Mouse (Mus musculus) erythroblast, adult 5-6 weeks (primary cell): Measurements from ENCODE around the gene Hsd17b13. TPM values are rescaled to one million over a fixed set of nuclear protein-coding genes. Genes with fewer than 3 reads are reported as not detected.
"Not testable (repeated sequence)": the region's sequence is repeated elsewhere in the genome, so short reads cannot be mapped to it uniquely, and the experiment has no call there.

ENCODE experiments used
- ATAC-seq: replicated peaks from 2 replicates; pipeline ENCODE4 v1.8.0; 2016; ENCODE audit warnings: moderate number of reproducible peaks, mild to moderate bottlenecking, moderate TSS enrichment, inconsistent platforms; ENCODE audit not compliant: poor library complexity, low FRiP score, severe bottlenecking
- total RNA-seq, 2 experiments: library from RNA; stranded (forward) in 1 of 2; stranded (reverse) in 1 of 2; fragments of 150-400 nt in 1 of 2; fragments of 200-764, 138-1000 nt in 1 of 2; gene quantifications; 2 replicates each; pipeline versions ENCODE4 v1.2.3 to v1.2.4; 2015 to 2017; ENCODE audit warnings: low replicate concordance in 2 of 2

Gene Hsd17b13
- not detected in 2 replicates for total RNA-seq (2015; ENCODE audit: low replicate concordance)
- 0.84 TPM in 1 of 2 replicates, not detected in the other for total RNA-seq (2017; ENCODE audit: low replicate concordance)

- no peak for ATAC-seq
Measured at GRCm38 (mm10) chr5:103977297-103977696, at the start of gene Hsd17b13. TSS of gene Hsd17b13 (minus strand) at chr5:103977410.

GRCm38 (mm10) chr5:104025245-104025854, 48.1 kb upstream of the Hsd17b13 start:
- ATAC-seq: no peak

GRCm38 (mm10) chr5:104024762-104025161, 47.6 kb upstream of the Hsd17b13 start:
- no peak for ATAC-seq

GRCm38 (mm10) chr5:104024193-104024592, 47.0 kb upstream of the Hsd17b13 start:
- ATAC-seq: not testable (repeated sequence)

GRCm38 (mm10) chr5:104023289-104024020, 46.2 kb upstream of the Hsd17b13 start:
- ATAC-seq: no peak

- ATAC-seq: no peak
Measured at GRCm38 (mm10) chr5:104022558-104022957, 45.3 kb upstream of the Hsd17b13 start.

- ATAC-seq: no peak
Measured at GRCm38 (mm10) chr5:104021597-104022378, 44.6 kb upstream of the Hsd17b13 start, which contains the start of gene Hsd17b11. TSS of gene Hsd17b11 (minus strand) at chr5:104021919.

GRCm38 (mm10) chr5:104011419-104011818, 34.2 kb upstream of the Hsd17b13 start:
- ATAC-seq: no peak

GRCm38 (mm10) chr5:104010261-104010660, 33.1 kb upstream of the Hsd17b13 start:
- ATAC-seq: no peak

GRCm38 (mm10) chr5:104009421-104009820, 32.2 kb upstream of the Hsd17b13 start:
- ATAC-seq: no peak

- no peak for ATAC-seq
Measured at GRCm38 (mm10) chr5:104007801-104008200, 30.6 kb upstream of the Hsd17b13 start.

GRCm38 (mm10) chr5:104006811-104007210, 29.6 kb upstream of the Hsd17b13 start:
- ATAC-seq: no peak

- no peak for ATAC-seq
Measured at GRCm38 (mm10) chr5:104003955-104004354, 26.7 kb upstream of the Hsd17b13 start.

GRCm38 (mm10) chr5:104003256-104003931, 26.2 kb upstream of the Hsd17b13 start:
- ATAC-seq: no peak

- no peak for ATAC-seq
Measured at GRCm38 (mm10) chr5:104002549-104003255, 25.5 kb upstream of the Hsd17b13 start.

- ATAC-seq: peak; percentile 76
Measured at GRCm38 (mm10) chr5:103999738-104000137, 22.5 kb upstream of the Hsd17b13 start.

- ATAC-seq: peak; percentile 76
Measured at GRCm38 (mm10) chr5:103998739-103999138, 21.5 kb upstream of the Hsd17b13 start.

- peak; percentile 55 for ATAC-seq
Measured at GRCm38 (mm10) chr5:103995181-103995580, 18.0 kb upstream of the Hsd17b13 start.

- ATAC-seq: peak; percentile 48
Measured at GRCm38 (mm10) chr5:103994669-103995068, 17.5 kb upstream of the Hsd17b13 start.
